Mouse (Mus musculus): ENCODE results near the gene Errfi1.

DNA sequence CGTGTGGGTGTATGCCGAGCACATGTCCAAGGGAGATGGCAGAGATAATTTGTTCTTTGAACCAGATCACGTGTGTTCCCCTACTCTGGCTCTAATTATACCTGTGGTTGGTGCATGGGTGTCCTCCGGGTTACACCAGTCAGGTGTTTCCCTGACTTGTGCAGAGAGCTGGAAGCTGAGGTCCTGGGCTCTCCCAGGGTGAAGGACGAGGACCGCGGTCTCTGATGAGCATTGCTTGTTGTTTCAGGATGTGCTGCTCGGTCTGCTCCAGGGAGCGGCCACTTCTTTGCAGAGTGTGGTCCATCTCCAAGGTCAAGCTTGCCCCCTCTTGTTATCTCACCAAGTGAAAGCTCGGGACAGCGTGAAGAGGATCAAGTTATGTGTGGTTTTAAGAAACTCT is 12.3 kb downstream of the Errfi1 start:
- no peak for TF ChIP-seq POLR2A (IDR thresholded peaks at IDR 0.05; ENCODE audit: insufficient read depth, low read depth, low read length)
- TF ChIP-seq CTCF (IDR thresholded peaks at IDR 0.05; ENCODE audit: insufficient read depth, low read depth, low read length): no peak
